Mouse (Mus musculus) gastrocnemius, adult 8-10 months (tissue): Measurements from ENCODE around the gene Sart3. TPM values are rescaled to one million over a fixed set of nuclear protein-coding genes. Genes with fewer than 3 reads are reported as not detected.
"Not testable (repeated sequence)": the region's sequence is repeated elsewhere in the genome, so short reads cannot be mapped to it uniquely, and the experiment has no call there.

Experiments used
- DNase-seq, 2 experiments: peaks; one replicate each; pipeline ENCODE4 v3.0.0; 2022; ENCODE audit warnings: low spot score in 2 of 2
- total RNA-seq, 4 experiments: library from RNA; stranded (reverse); gene quantifications; 2 replicates each; pipeline ENCODE4 v1.2.4; 2022

Sart3 gene
- 1 to 10 TPM; 6.3 to 6.9 (median 6.7) TPM for total RNA-seq

DNA sequence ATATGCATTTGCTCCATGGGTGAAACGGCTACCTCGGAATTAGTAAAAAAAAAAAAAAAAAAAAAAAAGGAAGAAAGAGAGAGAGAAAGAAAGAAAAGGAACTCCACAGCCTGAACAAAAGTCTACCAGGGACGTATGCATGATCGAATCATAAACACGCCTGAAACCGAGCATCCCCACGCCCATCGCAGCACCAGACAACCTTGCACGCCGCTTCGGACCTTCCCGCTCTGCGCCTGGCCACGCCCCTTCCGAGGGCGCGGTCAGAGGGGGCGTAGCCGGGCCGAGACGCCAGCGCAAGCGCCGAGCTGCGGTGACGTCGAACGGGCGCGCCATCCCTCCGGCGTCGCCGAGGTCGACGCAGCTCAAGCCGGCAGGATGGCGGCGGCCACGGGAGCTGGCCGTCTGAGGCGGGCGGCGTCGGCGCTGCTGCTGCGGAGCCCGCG lies at the start of gene Sart3, which contains the start of gene Iscu:
Gene Sart3, minus strand, starts transcription at position 61 of the 446 bp plus-strand sequence.
Gene Iscu, plus strand, starts transcription at position 299 of the 446 bp plus-strand sequence.
- peak; percentile 86 to 90 for DNase-seq

DNA sequence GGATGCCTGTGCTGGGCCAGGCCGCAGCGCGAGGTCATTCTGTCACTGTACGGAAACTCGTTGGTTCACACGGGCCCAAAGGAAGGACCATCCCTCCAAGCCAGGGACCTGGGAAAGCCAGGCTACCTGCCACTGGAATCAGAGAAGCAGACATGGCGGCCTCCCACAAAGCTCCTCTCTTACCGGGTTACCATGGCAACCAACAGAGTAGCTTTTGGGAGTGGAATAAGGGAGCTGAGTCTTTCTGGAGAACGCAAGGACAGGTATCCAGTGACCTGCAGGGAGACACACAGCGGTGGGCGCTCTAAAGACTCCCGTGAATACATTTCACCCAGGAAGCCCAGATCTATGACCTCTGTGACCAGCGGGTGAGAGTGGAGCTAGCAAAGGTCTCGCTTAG lies 46.3 kb upstream of the Sart3 start:
- DNase-seq, result no peak

DNA sequence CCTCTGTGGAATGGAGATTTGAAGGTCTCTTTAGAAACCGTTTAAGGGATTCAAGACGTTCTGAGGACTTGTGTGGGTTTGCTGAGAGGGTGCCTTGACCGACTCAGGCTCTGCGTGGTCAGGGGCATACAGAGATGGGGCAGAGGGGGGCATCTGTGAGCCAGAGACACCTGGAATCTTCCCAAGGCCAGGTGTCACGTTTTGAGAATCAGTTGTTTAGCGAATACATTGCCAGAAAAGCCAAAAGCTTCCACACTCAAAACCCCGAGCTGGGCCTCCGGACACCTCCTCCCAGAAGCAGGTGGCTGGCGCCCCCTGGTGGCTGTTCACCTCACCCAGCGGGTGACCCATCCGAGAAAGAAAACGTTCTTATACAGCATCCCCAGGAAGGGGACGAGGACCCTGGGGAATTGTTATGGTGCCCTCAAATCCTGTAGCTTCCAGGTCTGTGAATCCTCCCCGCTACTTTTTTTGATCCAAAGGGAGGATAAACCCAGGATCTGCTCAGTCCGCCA lies 43.4 kb upstream of the Sart3 start:
- peak; percentile 28 to 39 for DNase-seq

DNA sequence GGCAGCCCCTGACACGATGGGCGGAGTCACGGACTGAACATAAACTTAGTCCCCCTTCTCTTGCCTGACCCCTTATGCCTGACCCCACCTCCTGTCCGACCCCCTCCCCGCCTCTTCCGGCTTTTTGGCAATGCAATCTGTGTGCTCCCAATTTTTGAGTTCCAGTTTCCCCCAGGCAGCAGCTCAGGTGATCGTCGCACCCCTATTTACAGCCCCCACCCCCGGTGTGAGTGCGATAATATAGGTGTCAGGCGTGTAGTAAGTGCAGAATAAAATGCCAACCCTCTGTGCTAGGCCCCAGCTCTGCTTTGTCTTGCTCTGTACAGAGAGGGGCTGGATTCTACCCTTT lies 42.7 kb upstream of the Sart3 start:
- DNase-seq, result no peak

DNA sequence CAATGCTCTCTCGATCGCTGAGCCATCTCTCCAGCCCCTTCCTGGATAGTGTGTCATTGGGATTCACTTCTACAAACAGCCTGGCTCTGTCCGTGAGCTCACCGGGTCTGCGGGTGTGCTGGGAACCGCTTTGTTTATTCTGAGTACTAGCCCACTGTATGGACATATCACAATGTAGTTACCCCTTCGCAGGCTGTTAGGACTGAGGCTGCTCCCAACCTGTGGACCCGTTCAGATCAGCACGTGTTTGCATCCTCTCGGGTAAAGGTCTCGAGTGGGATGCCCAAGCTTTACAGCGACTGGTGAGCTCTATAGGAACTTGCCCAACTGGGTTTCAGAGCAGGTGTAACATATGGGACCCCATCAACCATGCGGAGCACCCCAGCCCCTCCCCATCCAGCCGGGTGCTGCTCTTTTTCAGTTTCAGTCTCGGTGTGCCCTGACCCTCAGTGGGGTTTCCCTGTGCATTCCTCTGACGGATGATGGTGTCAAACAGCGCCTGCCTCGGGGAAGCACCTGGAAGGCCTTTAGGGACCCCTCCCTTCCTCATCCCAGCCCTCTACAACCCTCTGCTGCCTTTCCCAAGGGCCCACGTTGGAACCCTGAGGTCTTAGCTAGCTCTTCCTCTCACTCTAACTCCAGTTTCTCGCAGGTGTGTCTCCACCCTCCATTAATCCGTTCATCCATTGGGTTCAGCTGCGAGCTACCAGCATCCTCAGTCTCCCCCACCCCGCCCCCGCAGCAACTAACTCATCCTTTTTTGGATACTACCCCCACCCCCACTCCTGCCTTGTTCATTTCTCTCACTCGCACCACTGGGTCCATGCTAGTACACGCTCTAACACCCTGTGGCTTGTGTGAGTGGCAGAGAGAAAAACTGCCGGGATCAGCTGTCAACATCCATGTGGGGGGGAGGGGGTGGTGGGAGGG lies 42.1 kb upstream of the Sart3 start:
- DNase-seq, result no peak

DNA sequence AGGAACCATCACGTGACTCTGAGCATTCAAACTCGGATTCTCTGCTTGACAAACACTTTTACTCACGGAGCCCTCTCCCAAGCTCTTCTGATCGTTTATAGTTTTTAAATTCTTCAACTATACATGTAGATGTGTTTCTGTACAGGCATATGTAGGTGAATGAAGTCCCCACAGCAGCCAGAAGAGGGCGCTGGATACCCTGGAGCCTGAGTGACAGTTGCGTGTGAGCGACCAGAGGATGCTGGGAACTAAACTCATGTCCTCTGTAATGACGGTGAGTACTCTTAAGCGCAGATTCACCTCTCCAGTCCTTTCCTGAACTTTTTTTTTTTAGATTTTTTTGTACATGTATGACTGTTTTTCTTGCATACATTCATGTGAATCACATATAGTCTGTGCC lies 41.3 kb upstream of the Sart3 start:
- DNase-seq, result no peak

DNA sequence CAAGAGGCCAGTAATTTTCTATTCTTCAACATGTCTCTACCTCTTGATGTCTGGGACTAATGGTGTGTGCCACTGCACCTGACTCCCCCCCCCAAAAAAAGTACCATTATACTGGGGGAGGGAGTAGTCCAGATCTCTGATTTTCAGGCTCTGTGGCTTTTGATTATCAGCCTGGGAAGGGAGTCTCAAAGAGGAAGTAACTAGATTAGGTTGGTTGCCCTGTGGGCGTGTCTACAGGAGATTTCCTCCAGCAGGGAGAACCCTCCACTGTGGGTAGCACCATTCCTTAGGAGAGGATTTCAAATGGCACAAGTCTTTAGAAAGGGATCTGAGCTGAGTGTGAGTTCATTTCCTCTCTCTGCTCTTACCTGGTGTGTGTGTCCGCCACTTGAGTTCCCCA lies 40.3 kb upstream of the Sart3 start:
- no peak for DNase-seq

DNA sequence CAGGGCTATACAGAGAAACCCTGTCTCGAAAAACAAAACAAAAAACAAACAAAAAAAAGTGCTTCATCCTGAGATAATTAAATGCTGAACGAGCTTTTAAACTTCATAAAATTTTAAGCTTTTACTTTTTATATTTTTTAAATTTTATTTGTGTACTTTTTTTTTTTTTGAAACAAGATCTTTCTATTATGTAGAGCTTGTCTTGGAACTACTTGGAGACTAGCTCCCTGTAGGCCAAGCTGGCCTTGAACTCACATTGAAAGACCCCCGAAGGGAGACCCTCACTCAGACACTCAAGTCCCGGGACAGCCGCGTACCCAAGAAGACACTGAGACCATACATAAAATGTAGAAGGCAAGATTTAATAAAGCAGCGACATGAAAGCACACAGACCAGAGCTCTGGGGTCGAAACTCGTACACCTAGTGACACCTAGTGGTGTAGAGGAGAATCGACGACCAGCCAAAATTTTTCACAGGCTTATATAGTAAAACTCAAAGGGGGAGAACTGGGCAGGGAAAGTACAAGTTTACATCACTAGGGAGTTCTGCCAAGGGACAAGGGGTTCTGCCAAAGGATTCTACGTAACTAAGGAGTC lies 39.6 kb upstream of the Sart3 start:
- not testable (repeated sequence) for DNase-seq

DNA sequence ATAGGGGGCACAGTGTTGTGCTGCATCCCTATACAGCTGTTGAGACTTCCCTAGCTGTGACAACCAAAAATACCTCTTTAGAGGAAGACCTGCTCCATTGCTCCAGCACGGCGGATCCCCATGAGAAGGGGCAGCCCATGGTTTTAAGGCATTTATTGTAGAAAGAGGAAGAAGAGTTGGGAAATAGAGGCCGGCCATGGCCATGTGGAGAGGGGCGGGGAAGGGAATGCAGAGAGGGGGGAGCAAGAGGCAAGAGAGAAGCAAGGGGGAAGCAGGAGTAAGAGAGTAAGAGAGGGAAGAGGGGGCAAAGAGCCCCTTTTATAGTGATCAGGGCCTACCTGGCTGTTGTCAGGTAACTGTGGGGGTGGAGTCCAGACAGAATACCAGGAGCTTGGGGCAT lies 37.8 kb upstream of the Sart3 start:
- no peak for DNase-seq

DNA sequence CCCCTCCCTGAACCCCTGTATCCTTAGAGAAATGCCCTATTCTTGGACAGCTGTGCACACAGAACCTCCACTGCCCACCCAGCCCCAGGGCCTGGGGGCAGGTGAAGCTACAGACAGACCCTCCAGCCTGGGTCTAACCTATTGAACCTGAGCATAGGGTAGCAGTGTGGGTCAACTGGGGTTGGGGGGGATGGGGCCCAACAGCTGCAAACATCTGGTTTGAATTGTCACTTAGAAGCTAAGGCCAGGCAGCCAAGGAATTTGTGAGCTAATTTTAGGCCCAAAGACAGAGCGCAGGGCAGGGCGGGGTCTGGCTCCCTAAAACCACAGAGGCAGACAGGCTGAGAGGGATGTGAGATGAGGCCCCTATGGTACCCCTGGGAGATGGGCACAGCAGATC lies 35.9 kb upstream of the Sart3 start:
- DNase-seq, result no peak

DNA sequence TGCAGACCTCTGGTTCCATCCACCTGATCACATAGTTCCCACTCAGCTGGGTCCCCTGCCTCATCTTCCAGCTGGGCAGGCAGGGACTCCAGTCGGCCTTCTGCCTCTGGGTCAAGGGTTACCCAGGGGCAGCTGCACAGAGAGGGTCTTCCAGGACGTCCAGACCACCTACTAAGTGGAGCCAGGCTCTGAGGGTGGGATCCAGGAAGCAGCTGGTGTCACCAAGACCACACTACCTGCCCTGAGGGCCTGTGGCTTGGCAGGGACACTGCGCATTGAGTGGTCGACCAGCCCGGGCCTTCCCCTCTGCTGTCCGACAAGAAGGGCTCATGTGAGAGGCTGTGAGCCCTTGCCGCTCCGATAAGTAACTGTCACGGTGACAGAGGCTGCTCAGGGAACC lies 35.4 kb upstream of the Sart3 start:
- no peak for DNase-seq

DNA sequence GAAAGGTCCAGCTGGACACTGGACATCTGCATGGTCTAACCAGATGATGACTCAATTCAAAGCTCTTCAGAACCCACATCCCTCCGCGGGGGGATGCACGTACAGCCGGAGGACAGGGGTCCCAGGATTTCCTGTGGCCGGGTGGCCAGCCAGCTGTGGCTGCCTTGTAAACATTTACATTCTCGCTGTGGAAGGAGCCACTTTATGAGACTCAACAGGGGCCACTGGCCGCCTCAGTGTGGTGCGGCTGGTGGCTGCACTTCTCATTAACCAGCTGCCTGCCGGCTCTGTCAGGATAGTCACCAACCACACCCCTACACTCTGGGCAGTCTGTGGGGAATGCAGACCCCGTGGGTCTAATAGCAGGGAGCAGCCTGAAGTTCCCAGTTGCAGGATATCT lies 34.1 kb upstream of the Sart3 start:
- no peak for DNase-seq

DNA sequence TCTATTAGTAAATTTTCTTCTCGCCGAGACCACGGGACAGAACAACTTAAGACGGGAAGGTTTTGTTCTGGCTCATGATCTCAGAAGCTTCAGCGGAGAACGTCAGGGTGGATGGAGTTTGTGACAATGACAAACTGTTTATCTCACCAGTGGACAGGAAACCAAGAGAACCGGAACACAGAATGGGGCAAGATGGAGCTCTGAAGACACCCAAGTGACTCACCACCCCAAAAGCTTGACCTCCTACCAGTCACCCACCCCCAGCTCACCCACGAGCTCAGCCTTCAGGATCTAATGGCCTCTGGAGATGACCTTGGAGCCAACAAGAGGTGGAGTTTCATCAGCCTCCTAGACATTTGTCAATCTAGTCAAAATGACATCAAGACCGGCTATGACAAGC lies 33.0 kb upstream of the Sart3 start:
- DNase-seq, result no peak

DNA sequence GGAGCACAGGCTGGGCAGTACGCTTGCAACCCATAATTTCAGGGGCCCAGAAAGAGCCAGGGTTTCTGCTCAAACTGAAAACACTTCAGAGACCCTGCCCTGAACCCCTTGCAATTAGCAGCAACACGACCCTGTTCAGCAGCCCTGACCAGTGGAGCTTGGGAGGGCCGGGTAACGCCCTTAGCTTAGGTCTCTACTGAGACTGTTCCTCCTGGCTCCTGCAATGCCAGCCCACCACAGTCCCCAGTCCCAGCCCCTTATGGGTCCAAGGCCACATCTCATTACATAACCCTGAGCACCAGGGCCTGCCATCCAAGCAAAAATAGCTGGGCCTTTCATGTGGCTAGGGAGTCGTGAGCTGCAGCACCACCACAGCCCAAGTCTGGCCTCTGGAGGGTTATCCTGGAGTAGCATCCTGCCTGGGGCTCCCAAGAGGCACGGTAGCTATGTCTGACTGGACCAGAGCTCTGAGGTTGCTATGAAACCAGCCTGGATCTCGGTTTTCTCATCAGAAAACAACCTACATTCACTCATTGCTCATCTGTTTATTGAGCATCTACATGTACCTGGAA lies 32.2 kb upstream of the Sart3 start:
- DNase-seq, result no peak

DNA sequence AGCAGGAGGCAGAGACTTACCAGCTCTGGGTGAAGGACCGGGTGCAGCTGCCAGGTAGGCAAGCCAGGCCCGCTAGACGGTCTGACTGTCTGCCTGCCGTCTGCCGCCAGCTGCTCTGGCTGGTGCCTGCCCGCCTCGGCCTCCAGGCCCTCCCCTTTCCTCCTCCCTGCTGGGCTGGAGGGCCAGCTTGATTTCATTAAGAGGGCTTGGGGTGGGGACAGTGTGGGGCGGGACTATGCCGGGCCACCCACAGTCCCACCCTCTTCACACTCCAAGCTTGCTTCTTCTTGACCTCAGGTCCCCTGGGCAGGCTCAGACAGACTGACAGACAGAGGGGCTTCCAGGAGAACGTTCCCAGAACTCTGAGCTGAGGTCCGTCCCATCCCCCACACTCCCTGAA lies 28.0 kb upstream of the Sart3 start, which contains the start of gene Tmem119:
Gene Tmem119, minus strand, starts transcription at position 237 of the 400 bp plus-strand sequence.
- peak; percentile 22 to 37 for DNase-seq

DNA sequence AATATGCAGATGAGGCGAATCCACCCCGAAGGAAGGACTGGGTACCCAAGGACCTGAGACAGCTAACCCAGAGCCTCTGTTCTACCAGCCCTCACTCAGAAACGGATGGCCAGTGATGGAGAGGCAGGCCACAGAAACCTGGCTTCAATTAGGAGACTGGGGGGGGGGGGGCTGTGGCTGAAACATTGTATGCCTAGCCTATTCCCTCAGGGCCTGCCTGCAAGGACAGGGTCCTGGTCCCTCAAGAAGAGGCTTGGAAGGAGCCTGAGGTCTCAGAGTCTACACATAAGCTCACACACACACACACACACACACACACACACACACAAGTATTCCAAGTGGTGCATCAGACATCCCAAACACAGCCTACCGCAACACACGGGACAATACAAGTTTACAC lies 27.4 kb upstream of the Sart3 start:
- DNase-seq, result no peak

DNA sequence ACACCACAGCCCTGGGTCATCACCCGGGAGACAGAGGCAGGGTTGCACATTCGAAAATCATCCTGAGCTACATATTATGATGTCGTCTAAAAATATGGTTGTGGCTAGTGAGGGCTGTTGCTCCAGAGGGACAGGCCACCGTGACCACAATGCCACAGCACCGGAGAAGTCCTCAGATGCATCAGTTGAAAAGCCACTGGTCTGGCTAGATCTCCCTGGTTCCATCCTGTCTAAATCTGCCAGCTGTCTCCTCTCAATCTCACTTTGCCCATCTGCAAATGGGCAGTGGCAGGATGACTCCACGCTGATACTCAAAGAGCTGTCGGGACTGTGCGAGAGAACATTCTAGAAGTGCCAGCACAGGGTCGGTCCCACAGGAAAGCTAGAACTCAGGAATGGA lies 26.2 kb upstream of the Sart3 start:
- DNase-seq, result no peak

DNA sequence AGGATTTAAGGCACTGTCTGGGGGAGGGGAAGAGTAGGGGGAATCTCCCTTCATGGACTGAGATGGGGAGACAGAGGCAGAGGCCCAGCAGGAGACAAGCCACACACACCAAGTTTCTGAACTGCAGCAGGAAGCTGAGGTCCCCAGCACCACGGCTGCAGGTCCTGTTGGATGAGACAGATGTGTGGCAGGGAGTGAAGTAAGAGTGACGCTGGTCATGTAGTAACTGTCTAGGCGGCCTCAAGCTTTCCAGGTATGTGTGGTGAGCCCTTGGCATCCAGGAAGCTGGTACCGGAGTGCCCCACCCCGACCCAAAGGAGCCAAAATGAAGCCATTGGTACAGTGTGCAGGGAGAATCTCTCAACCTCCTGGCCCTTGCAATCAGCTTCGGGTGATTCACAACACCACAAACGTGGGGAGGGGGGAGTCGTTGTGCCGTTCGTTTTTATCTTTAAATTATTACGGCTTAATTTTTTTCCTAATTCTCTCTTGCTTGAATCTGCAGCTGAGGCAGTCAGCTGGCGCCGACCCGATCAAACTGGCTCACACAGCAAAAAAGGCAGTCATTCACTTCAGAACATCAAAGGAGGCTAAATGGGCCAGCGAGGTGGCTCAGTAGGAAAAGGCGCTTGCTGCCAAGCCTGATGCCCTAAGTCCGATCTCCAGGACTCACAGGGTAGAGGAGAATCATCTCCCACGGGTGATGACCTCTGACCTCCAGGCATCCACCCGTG lies 25.0 kb upstream of the Sart3 start:
- DNase-seq, result no peak

DNA sequence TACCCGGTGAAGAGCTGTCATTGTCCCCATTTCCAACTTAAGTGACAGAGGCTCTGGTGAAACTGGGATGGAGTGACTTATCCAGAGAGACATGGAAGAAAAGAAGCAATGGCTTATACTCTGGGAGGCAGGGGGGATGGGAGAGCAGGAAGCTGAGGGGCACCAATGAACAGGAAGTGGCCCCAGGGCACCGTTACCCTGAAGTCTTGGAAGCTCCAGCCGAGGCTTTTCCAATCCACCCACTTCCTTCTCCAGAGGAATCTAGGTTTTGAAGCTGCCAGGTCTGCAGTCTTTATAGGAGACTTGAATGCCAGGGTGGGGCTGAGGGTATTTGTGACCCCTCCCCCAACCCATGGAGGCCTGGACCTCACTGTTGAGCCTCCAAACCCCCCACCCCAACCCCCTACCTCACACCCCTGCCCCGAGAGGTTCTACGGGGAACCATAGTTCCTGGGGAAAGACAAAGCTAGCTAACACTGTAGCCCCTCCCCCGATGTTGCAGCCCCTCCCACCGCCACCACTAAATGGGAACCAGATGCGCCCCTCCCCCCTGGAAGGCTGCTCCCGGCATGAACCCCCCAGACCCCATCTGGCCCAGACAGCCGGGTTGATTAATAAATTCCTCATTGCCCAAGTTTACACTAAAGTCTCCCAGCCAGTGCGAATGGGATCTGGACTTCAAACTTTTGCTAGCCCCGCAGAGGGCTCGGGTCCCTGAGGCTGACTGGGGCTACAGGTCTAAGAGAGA lies 24.3 kb upstream of the Sart3 start:
- DNase-seq, result no peak

DNA sequence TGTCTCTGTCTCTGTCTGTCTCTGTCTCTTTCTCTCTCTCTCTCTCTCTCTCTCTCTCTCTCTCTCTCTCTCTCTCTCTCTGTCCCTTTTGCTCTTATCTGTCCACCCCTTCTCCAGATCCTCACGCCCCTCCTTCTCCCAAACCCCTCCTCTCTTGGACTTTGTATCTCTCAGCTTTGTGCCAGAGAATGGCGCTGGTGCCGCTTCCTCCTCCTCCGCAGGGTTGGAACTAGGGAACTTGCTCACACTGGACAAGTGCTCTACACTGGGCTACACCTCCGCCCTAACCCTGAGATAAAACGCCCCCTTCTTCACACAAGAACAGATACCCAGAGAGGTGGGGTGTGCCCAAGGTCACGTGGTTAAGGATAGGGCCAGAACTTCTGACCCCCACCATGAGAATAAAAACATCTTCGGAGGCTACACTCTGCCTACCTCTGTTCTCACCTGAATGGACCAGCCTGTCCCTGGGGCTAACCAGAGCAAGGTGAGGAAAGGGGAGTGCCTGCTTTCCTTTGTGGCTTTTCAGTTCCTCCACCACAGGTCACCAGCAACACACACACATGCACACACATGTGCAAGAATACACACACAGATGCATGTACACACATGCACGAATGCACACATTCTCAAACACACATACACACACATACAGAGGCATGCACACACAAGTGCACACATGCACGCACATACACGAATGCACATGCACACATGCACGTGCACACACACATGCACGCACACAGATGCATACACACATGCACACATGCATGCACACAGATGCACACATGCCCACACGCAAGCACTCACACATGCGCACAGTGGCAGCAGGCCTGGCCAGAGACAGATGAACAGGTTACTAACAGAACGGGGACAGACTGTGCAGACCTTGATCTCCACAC lies 19.1 kb upstream of the Sart3 start:
- no peak for DNase-seq
